Mouse (Mus musculus) thymus, postnatal 0 days (tissue): ENCODE measurements at regions not wholly inside any gene's neighbourhood (a gene's known extent, or its start where the extent isn't known, plus 50 kb on each side); places are given as distances from the start of the nearest gene placed in this dataset.

Experiments used
- DNase-seq: peaks from one replicate; pipeline ENCODE4 v3.0.0-alpha.2; 2015; ENCODE audit warnings: low spot score

DNA sequence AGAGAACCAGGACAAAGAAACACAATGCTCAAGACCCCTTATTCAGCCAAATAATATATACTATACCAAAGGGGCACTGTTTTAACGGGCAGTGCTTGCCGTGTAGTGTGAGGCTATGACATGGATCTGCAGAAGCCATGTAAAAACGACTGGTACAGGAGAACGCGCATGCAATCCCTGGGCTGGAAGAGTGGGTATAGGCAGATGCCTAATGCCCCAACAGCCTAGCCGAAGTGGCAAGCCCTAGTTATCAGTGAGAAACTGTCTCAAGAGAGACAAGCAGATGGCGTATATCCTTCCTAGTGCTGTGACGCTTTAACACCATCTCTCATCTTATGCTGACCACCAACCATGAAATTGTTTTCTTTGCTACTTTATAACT, 262.8 kb downstream of the Ankrd50 start:
- DNase-seq = no peak

DNA sequence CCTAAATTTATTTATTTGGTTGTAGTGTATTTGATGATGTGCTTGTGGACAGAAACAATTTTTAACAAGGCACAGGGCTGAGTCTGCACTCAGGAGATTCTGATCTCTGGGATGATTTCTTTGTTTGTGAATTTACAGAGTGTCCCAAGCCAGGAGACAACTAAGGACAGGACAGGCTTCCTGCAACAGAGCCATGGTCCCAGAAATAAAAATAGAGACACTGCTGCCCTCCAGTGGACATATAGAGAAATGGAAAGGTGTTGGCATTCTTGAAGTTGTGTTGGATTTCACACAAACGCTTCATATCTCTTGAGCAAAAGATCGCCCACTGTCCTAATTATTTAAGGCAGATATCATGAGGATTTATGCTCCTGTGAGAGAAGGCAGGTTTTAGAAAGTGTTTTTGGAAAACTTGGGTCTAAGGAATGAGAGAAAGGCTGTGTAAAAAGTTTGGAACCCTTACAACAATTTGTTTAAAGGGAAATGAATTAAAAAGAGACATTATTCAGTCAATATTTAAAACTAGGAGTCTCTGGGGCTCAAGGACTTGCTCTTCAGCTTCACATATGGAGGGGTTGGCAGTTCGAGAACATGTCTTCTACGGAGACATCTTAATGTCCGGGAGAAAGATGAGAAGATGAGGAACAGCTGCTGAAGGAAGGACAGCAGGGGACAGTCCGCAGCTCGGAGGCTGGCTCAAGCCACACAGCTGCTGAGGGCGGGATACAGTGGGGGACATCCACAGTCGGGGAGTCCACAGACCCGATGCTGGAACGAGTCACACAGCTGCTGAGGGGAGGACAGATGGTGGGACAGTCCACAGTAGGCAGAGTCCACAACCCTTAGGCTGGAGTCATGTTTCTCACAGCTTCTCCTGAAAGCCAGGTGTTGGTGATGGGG, 263.5 kb downstream of the Ankrd50 start:
- peak; percentile 70 for DNase-seq

DNA sequence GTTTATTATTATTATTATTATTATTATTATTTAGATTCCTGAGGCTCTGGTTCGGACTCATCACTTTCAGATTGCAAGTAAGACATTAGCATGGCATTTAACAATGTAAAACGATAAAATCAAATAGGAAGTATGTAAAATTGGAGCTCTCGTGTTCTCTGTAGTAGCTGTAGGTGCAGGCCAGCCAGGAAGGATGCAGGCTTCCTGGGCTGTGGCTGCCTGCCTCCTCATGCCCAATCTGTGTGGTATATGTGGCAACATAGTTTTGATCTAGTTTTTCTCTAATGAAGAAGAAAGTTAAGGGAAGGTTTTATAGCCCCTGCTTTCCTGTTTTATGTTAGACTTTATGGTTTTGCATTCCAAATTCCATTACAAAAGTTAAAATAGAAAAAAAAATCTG, 275.6 kb downstream of the Ankrd50 start:
- no peak for DNase-seq

DNA sequence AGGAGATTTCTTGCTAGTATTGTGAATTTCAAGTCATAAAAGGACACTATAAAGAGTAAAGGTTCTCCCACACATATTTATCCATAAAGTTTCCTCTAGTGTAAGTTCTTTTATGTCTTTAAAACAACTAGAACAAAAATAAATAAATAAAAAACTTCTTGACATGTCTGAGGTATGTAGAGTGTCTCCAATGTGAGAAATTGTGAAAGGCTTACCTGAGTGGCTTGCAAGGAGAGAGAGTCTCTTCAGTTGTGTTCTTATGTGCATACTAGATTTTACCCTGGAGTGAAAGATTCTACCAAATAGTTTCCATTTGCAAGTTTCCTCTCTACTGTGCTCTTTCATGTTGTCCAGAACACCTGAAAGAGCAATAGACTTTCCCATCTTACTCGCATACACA, 276.8 kb downstream of the Ankrd50 start:
- no peak for DNase-seq

DNA sequence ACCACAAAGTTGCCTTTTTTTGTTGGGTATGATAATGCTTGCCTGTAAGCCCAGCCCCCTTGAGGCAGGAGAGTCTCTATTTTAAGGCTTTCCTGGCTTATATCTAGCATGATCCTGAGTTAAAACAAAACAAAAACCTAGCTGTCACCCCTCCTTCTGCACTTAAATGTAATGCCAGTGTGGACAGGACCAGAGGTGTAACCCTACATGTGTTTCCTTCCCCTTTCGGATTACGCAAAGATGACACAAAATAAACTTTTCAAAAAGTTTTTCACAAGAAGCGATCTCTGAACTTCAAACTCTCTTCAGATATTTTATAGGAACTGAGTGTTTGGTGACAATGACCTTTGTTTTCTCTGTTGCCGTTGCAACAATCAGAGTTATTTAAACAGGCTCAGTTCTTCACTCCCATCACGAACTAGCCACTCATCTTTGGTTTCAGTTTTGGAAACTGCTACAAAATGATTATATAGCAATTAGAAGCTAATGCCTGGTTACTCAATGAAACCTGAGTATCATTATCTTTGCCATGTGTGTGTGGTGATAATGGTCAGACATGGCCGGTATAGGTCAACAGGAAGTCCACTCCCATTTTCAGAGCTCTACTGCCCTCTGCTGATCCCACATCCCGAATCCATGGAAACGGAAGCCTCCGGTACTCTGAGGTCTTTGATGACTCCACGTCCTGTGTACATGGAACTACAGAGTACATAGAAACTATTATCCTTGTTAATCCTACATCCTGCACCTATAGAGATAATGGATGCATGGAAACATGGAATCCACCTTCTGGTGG, 282.6 kb downstream of the Ankrd50 start:
- DNase-seq = no peak

DNA sequence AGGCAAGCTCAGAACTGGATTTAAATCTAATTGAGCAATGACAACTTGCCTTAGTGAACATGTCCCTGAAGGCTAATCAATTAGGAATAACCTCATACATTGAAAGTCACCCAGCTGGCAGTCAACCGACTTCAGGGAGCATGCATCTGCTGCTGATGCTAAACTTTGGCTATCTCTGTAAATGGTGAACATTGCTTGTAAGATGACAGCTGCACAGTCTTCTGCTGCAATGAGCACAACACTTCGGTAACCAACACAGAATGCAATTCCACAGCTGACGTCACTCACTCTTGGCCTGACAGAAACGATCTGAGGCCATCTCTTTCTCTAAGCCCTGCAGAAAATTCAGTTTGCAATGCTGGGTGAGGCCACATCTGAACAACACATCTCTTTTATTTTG, 290.6 kb downstream of the Ankrd50 start:
- DNase-seq = no peak

DNA sequence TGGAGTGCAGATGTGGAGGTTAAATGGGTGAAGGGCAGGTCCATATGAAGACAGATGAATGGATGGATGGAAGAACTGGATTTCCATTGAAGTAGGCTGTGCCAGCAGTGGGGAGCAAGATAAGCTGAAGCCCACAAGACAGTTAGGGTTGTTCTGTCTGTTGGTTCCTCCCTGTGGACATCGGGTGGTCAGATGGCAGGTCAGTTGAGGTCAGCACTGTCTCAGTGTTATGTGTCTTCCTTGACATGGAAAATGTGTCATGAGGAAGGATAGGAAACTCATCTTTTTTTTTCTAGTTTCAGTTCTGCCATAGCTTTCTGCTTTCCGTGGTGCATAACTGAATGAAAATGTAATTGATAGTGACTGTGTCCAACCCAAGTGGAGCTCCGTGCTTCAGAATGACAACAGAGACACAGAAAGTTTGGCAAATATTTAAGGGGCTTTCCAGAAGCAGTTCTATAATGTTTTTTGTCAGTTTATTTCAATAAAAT, 297.2 kb downstream of the Ankrd50 start:
- DNase-seq = no peak

DNA sequence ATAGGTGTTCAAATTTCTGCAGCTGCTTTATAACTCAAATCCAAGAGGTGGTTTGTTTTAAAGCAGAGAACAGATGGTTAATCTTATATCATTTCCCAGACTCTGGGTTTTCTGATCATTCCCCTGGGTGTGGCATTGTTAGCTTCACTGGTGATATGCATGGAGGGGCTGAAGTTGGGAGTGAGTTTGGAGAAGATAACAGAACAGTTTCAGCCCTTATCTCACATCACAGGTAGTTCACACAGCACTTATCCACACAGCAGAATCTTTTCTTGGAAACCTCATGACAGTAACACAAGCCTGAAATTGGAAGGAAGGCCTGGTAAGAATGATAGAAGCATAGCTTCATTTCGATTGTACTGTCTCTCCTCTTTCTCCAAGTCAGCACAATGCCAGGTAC, 298.1 kb downstream of the Ankrd50 start:
- DNase-seq = no peak

DNA sequence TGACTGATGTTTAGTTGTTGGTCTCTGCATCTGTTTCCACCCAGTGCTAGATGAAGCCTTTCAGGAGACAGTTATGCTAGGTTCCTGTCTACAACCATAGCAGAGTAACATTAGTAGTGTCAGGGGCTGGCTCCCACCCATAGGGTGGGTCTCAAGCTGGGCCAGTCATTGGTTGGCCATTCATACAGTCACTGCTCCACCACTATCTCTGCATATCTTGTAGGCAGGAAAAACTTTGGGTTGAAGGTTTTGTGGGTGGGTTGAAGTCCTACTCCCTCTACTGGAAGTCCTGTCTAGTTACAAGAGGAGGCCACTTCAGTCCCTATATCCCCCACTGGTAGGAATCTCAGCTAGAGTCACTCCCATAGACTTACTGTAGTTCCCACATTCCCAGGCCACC, 306.3 kb downstream of the Ankrd50 start:
- DNase-seq = peak; percentile 33

DNA sequence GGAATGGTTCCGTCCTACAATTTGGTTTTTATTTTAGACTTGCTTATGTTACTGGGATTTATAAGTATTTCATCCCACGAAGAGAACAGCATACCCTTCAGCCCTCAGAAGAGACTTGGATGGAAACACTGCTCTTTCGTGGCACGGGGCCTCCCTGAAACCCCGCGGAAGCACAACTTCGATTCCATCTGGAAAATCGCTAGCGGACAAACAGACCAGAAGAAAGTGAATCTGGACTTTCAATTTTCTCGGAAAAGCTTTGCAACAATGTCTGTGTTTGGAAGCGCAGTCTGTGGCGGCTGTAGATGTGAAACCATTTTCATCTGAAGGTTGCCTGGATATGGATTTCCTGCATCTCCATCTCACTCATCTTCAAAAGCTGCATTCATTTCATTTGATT, 308.7 kb downstream of the Ankrd50 start:
- DNase-seq = no peak

DNA sequence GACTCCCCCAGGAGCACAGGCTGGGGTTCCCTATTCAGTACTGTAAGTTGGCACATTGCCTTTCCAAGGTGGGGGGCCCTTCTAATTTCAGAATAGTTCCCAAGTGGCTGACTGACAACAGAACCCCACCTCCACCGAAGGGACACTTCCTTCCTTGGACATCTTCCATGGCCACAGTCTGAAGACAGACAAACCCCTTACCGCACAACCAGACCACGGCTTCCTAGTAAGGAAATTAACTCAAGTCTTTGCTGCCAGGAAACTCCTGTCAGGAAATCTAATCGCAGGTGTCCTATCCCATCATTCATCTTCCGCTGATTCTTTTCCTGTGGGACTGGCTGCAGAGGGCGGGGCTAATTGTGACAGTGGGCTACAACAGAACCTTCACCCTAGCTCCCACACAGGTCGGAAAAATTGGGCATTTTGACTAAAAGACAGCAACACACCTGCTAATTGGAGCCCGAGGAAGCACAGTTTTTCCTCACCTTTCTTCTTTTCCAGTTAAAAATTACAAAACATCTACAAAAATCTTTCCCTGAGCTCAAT, 309.8 kb downstream of the Ankrd50 start:
- no peak for DNase-seq

DNA sequence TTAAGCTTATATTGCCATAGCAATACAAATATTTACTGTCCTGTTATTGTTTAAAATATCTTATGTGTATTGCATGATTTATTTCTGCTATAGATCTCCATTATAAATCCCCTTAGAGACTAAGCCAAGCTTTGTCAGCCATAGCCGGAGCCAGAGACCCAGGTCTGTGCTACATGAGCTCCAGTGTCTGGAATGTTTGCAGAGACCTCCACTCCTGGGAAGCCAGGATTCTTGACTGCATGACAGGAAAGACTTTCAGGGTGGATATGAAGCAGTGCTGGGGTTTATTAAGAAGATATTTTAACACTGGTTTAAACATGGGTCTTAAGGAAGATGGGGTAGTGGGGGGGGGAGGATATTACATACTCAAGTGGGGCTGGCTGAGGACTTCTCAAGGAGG, 332.2 kb downstream of the Ankrd50 start:
- no peak for DNase-seq

DNA sequence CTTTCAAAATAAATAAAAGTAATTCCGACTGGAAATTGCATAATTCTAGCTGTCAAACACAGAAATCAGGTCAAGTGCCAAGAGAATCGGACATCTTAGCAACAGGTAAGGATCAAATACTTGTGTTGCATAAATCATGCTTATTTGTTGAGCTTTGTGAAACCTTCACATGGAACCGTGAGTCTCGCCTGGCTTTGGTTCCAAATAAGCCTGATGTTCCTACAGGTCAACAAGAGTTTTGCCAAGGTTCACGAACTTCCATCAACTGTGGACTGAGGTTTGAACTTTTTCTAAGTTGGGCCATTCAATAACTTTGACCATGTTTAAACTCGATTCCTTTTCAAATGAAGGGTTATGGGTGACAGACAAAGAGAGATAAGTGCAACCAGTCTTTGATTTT, 332.8 kb downstream of the Ankrd50 start:
- no peak for DNase-seq

DNA sequence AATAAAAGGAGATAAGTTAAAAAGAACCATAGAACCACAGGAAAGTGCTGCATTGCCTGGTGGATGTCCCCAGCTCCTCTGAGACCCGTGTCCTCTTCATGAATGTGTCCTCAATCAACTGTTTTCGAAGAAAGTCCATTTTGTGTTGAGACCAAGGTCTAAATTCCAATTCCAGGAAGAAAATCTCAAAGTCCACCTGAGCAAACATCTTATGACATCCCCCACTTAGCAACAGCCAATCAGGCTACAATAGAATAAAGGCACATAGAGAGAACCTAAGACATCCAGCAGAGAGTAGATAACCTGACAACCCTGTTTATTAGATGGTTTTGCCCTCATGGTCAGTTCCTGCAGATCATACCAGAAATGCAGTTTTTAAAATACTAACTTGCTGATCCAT, 338.0 kb downstream of the Ankrd50 start:
- DNase-seq = no peak

DNA sequence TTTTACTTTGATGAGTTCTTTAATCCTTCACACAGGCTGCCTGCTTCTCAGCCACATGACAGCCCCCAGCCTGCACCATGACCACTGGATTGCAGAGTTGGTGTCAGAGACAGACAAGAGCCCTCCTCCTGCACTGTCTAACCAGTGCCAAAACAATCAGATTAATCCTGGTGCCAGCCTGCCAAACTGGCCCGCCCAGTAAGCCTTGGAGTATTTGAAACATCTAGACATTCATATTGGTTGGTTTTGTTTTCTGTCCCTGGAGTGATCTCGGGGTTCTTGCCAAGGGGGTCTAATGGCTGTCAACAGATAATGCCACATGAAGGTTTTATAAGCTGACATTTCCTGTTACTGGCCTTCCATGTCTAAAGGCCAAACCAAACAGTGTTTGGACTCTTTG, 339.2 kb downstream of the Ankrd50 start:
- no peak for DNase-seq

DNA sequence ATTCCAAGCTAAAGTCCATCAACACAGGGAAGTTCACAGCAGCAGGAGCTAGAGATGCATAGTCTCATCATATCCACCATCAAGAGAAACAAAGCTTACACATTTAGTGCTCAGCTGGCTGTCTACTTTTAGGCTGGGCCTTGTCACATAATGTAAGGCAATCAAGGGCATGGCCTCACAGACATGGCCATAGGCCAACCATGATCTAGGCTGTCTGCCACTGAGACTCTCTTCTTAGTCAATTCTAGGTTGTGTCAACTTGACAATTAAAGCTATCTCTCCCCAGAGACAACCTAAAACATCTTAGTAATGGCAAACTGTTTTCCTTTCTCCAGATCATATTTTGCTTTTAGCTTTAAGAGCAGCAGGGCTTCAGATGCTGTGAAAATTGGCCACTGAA, 340.0 kb downstream of the Ankrd50 start:
- no peak for DNase-seq

DNA sequence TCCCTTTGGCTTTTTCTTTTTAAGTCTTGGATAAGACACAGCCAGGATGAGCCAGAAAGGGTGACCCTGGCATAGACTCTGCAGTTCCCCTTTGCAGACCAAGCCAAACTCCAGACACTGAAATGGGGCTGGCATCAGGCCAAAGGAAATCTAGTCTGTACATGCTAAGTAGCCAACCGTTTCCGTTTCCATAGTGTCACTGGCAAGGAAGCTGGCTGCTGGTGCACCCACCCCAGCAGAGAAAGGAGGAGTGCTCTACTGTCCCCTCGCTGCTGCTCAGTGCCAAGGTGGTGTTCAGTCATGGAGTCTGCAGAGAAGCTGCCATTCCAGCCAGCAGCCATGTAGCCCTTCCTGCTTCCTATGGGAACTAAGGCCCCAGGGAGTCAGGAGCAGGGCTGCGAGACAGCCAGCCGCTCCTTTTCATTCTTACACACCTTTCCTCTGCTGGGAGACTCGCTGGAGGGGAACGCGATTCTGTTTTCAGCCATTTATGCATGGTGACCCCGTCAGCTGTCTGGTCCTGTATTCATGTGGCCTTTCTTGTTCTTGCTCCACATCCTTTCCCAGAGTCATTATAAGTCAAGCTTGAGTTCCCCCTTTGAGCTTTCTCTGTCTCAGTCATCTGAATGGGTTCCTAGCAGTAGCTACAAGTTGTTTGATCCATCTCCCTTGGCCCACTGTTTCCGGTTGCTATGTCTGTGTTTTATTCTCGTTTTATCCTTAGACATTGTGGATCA, 341.3 kb downstream of the Ankrd50 start:
- no peak for DNase-seq

DNA sequence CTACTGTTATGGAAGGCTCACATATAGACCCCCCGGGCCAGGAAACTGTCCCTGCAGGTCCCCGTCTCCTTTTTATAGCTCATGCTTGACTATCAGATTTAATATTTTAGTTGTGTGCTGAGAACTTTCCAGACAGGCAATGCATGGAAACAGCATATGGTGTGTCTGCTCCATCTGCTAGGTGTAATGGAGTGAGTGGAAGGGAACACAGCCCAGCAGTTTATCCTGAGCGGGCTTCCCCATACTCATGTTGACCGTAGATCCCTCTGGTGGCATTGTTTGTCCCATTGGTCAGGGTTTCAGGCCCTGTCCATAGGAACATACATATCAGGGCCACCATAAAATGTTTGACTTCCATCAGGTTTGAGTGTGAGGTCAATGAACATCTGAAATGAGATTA, 345.3 kb downstream of the Ankrd50 start:
- no peak for DNase-seq

DNA sequence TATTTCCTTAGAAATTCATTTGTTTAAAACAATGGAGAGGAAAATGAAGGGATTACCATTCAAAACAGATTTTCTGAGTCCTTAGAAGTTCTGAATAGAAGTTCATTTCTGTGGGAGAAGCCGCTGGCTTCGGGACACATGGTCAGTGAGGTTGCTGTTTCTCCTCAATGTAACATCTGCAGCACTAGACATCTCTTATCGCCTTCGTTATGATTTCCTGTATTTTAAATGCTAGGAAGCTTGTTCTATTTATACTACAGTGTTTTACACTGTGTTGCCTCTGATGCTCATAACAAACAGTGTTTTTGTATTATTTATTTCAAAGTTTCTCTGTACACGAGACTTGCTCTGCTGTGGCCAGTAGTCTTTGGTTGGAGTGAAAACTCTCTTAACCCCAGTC, 346.6 kb downstream of the Ankrd50 start:
- no peak for DNase-seq

DNA sequence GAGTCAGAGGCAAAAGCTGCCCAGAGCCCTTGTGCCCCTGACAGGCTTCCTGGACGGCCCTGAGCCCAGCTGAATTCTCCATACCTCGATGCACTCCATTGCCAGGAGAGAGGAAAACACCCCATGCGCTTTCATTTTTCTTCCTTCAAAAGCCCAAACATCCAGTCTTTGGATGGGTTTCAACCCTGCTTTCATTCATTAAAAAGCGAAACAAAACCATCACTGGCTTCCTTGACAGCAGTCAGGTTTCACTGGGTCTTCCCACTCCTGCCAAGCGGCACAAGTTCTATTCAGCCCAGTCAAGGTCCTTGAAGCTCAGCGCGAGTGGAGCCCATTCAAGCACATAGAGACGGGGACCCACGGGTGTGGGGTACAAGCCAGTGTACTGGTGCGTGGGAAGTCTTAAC, 348.8 kb downstream of the Ankrd50 start:
- no peak for DNase-seq

DNA sequence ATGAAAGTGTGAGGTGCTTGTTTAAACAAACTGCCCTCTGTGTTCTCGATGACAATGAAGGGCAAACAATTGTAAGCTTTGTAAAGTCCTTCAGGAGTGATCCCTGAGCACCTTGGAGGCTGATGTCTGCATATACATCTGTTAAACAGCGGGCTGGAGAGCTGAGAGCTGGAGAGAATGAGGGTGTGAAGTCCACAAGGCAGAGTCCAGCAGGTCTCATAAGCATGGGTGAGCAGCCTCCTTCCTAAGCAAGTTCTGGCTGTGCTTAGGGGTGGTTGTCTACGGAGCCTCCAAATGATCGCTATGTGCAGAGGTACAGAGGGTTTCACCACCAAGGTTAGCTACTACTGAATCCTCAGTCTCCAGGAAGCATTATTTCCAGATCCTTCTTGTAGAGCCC, 350.2 kb downstream of the Ankrd50 start:
- DNase-seq = no peak

DNA sequence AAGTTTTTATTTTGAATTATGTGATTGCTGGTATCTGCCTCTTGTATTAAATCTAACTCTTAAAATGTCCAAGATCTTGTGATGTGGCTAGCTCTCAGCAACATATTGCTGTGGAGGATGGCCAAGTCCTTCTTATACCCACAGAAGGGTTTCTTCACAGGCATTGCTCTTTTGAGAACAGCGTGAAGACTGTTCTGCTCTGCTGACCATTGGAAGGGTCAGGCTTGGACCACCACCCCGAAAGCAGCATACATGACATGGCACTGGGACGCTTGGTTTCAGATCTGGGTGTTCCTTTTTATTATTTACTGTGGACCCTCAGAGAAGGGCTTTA, 352.8 kb downstream of the Ankrd50 start:
- DNase-seq = no peak
